Mouse (Mus musculus) kidney, postnatal 25 days (tissue): ENCODE results near the gene Olfr1015.

Source experiments
- DNase-seq, 2 experiments: peaks; one replicate each; pipeline ENCODE4 v3.0.0; 2021; ENCODE audit warnings: mixed read lengths in 2 of 2

The Olfr1015 gene

DNA sequence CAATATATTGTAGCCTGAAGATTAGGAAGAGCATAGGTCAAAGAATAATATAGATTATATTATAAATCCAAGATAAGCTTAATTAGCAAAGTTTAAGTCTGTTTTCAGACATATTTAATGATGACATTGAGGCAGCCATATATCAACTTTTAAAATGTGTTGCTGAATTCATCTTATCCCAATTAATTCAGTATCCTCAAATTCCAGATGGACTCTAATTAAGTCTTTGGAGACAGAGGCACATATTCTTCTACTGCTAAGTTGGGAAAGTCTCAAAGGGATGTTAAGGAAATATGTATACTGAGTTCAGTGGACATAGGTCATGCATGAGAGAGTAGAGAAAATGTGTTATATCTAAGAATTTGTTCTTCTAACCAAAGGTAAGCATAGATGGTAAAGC lies at the start of gene Olfr1015:
TSS of gene Olfr1015 (plus strand) at position 301 of the 400 bp plus-strand sequence.
- no peak for DNase-seq

DNA sequence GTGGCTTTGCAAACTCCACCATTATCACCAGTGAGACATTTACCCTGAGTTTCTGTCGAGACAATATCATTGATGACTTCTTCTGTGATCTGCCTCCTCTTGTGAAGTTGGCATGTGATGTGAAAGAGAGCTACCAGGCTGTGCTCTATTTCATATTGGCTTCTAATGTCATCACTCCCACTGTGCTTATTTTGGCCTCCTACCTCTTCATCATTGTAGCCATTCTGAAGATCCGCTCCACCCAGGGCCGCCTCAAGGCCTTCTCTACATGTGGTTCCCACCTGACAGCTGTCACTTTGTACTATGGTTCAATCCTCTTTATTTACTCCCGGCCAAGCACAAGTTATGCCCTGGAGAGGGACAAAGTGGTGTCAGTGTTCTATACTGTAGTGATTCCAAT lies 28.0 kb upstream of the Olfr1015 start:
- no peak for DNase-seq

DNA sequence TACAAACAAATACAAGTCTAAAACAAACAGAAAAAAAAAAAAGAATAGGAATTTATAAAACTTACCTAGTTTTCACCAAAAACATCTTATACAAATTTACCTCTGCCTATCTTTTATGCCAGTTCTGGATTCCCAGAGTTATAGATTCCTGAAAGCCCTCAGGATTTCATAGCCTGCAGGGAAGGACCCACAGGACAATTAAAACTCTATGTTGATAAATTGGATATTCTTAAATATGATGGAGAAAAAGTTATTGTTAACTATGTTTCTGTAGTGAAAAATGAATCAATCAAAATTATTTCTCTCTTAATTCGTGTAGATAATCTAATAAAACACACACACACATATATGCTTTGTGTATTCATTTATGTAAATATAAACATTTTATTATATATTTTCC lies 19.2 kb upstream of the Olfr1015 start, which contains the start of gene Olfr1012:
TSS of gene Olfr1012 (minus strand) at position 101 of the 400 bp plus-strand sequence.
- no peak for DNase-seq

DNA sequence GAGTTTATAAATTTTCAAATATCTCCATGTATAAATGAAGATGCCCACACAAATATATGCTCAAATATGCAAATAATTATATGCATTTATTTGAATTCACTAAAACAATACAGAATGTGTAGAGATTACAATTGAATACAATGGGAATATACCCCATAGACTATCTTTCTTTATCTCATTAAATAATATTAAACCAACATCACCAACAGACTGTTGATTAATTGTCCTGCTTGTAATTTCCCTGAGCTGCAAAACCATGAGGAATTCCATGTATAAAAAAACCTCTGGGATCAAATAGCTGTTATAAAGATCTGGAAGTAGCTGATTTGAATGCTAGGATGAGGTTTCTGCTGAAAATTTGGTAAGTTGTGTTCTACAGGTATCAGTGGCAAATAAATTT lies 15.0 kb upstream of the Olfr1015 start, which contains the start of gene Olfr1013:
TSS of gene Olfr1013 (plus strand) at position 301 of the 400 bp plus-strand sequence.
- no peak for DNase-seq

DNA sequence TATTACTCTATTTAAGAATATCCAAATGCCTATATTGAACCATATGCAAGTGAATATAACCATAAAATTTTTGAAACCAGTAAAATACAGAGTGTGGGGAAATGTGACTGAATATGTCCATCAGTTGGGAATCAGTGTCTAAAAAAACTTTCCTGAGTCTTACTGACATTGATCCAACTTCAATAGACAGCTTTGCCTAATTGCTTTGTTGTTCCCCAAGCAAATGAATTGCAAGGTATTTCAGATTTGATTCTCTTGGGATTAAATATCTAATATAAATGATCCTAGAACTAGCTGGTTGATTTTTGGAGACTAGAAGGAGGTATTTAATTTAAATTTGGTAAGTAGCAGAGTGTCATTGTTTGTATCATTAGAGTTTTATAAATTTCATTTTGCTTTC lies 9.4 kb upstream of the Olfr1015 start, which contains the start of gene Olfr1014:
TSS of gene Olfr1014 (plus strand) at position 301 of the 400 bp plus-strand sequence.
- no peak for DNase-seq

DNA sequence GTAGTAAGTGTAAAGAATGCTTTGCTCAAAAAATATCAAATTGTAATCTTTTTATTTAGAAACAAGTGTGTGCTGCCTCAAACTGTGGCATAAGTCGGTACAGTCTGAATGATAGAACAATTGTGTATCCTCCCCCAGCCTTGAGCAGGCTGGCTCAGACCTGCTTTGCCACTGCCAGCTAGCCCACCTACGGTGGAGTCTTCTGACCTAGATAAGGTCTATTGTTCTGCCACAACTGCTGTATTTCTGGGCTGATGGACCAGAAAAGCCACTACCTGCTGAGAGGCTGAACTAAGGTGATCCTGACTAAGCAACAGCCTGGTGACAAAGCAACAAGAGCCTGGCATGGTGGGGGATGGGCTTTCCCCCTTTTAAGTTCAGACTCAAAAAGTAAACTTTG lies 10.5 kb downstream of the Olfr1015 start:
- no peak for DNase-seq

DNA sequence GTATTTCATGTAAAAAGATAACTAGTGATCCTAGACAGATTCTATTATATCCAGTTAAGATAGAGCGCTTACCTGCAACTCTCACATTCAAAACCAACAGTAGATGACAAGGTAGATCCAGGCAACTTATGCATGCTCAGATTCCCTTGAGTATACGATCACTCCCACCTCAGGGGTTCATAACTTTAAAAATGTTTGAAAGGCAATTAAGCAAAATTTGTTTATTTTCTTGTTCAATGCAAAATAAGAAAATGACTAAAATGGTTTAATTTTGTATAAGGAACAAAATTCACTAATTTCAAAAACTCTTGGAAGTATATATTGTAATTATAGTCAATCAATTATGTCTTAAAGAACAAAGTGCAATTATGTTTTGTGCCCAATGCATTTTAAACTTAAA lies 20.6 kb downstream of the Olfr1015 start, which contains the start of gene Olfr1016:
TSS of gene Olfr1016 (minus strand) at position 101 of the 400 bp plus-strand sequence.
- no peak for DNase-seq

DNA sequence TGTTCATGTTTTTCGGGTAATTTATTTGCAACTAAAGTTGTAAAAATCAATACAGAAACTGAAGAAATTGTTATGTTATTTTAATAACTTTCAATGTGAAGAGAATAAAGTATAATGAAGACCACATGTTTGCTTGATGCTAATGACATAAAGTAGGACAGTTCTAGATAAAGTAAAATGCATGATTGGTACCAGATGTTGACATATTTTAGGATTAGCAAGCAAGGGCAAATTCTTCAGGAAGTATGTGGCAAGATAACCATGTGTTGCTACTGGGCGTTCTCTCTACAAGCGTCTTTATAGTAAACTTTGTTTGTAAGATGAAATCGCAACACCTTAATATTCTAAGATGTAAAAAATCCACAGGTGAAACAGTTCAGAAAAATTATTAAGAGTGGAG lies 22.7 kb downstream of the Olfr1015 start:
- DNase-seq, result no peak

DNA sequence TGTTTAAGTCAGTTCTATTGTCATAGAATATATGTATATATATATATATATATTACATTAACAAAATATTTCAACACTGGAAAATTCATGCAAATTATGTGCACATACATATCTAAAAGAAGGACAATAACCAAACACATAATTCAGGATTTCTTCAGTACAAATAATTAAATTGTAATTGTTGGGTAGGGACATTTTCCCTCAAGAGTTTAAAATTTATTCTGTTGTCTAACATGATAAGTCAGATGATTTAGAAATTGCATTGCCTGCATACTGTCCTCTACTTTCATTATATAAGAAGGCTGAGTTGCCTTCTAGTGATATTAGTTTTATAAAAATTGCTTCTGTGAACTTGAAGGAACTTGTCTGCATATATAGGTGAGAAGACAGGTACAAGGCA lies 36.4 kb downstream of the Olfr1015 start, which contains the start of gene Olfr1018:
TSS of gene Olfr1018 (plus strand) at position 301 of the 400 bp plus-strand sequence.
- DNase-seq, result no peak
